9 mouse cellular contexts compared by ENCODE assay signal in the genomic region with DNA sequence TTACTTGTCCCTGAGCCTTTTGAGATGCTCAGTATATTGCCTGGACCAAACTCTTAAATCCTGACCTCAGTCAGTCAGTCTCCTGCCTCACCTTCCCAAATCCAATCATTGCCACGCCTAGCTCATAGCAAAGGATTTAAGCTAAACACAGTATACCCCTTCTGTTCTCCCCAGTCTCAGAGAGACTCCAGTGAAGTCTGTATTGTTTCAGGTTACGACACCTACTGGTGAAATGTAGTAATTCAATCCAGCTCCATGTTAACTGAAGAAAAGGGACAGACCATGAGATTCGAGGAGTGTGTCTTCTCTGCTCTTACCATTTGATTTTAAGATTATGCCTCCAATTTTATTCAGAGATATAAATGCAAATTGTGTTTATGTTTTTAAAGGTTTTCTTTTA.
A peak's percentile ranks its signal among the peaks of the same experiment; 100 is the strongest.
DNase-seq lines count a peak whose midpoint lies in the region; ATAC-seq and TF ChIP-seq lines count a peak whose summit lies in the region.
"Had no signal": no experiment of that assay in that cellular context is flagged by ENCODE, and none has a peak within 500 bp of the region (broad histone marks: within the 10 kb centered on the region; RNA-seq: fewer than 3 reads in every experiment).

No protein-coding gene starts in this region.

- H3K36me3 ChIP-seq in kidney, embryonic 15.5 days, result 0 out of 2 replicates have a peak, but pooled peaks cover 13% of the 10 kb centered on the region
- H3K36me3 ChIP-seq in forebrain, embryonic 15.5 days, result no peaks in the 10 kb centered on the region
- H3K36me3 ChIP-seq in limb, embryonic 14.5 days (ENCODE audit: control insufficient read depth, insufficient read depth, low read length), result 0 out of 2 replicates have a peak, but pooled peaks cover 8% of the 10 kb centered on the region

- no peaks in the 10 kb centered on the region for H3K27me3 ChIP-seq in kidney, embryonic 15.5 days
- no peaks in the 10 kb centered on the region for H3K27me3 ChIP-seq in forebrain, embryonic 15.5 days
- no peaks in the 10 kb centered on the region for H3K27me3 ChIP-seq in limb, embryonic 14.5 days (ENCODE audit: control insufficient read depth, insufficient read depth, low read length)
- H3K27me3 ChIP-seq: limb, embryonic 12.5 days had no signal

- H3K4me2 ChIP-seq in kidney, embryonic 15.5 days, result no peak overlapping the region
- no peak overlapping the region for H3K4me2 ChIP-seq in forebrain, embryonic 15.5 days (replicated peaks)
- no peak overlapping the region for H3K4me2 ChIP-seq in limb, embryonic 14.5 days (replicated peaks; ENCODE audit: low read depth, low read length, severe bottlenecking)
- H3K4me2 ChIP-seq: limb, embryonic 12.5 days had no signal

- 0 out of 2 replicates have a peak, but pooled peaks have one; percentile 52 for ATAC-seq in kidney, embryonic 15.5 days (replicated peaks; ENCODE audit: low FRiP score)
- peak; percentile 80 for ATAC-seq in forebrain, embryonic 15.5 days (replicated peaks)
- peak; percentile 62; the same call in 1 of the 2 replicates for ATAC-seq in limb, embryonic 14.5 days (ENCODE audit: low FRiP score, low read depth)

- H3K9ac ChIP-seq in kidney, embryonic 15.5 days, result no peak overlapping the region
- H3K9ac ChIP-seq in forebrain, embryonic 15.5 days (replicated peaks), result no peak overlapping the region
- H3K9ac ChIP-seq in limb, embryonic 14.5 days (ENCODE audit: low read depth, low read length, severe bottlenecking), result no peak overlapping the region
- H3K9ac ChIP-seq: limb, embryonic 12.5 days had no signal

- H3K4me3 ChIP-seq in kidney, embryonic 15.5 days (replicated peaks), result no peak overlapping the region
- H3K4me3 ChIP-seq in forebrain, embryonic 15.5 days, result no peak overlapping the region
- H3K4me3 ChIP-seq in limb, embryonic 14.5 days (replicated peaks; ENCODE audit: low read length), result no peak overlapping the region
- H3K4me3 ChIP-seq: limb, embryonic 12.5 days had no signal

- no peaks in the 10 kb centered on the region for H3K9me3 ChIP-seq in kidney, embryonic 15.5 days (replicated peaks)
- H3K9me3 ChIP-seq in forebrain, embryonic 15.5 days, result no peaks in the 10 kb centered on the region
- H3K9me3 ChIP-seq in limb, embryonic 14.5 days (ENCODE audit: control insufficient read depth, low read length), result no peaks in the 10 kb centered on the region
- H3K9me3 ChIP-seq: limb, embryonic 12.5 days had no signal

- TF ChIP-seq POLR2A in limb, embryonic 14.5 days (IDR thresholded peaks at IDR 0.05; ENCODE audit: borderline replicate concordance, extremely low read depth, insufficient read depth, insufficient read length), result no peak

- no peak overlapping the region for H3K27ac ChIP-seq in kidney, embryonic 15.5 days
- peak overlapping the region; percentile 64 for H3K27ac ChIP-seq in forebrain, embryonic 15.5 days (replicated peaks)
- H3K27ac ChIP-seq in limb, embryonic 14.5 days (replicated peaks; ENCODE audit: low read depth, low read length), result no peak overlapping the region
- H3K27ac ChIP-seq: limb, embryonic 12.5 days had no signal

- H3K4me1 ChIP-seq in kidney, embryonic 15.5 days, result peaks cover 26% of the 10 kb centered on the region
- H3K4me1 ChIP-seq in forebrain, embryonic 15.5 days, result peaks cover 49% of the 10 kb centered on the region
- peaks cover 36% of the 10 kb centered on the region for H3K4me1 ChIP-seq in limb, embryonic 14.5 days (ENCODE audit: control insufficient read depth, insufficient read depth, low read length)

- WGBS in kidney, embryonic 15.5 days, result 14% methylated on average over 3 of the region's 3 CpGs
- 4% methylated on average over 3 of the region's 3 CpGs for WGBS in forebrain, embryonic 15.5 days
- WGBS in limb, embryonic 14.5 days, result 10% methylated on average over 3 of the region's 3 CpGs

- no peak for DNase-seq in kidney, postnatal 10 days
- DNase-seq in CD8-positive naive resting alpha-beta T cell, adult 2 months (ENCODE audit: low read depth in 2 of 2, low spot score in 2 of 2), result peak; percentile 15 to 54
- DNase-seq in brain, embryonic 18.5 days (ENCODE audit: low read depth, low spot score), result peak; percentile 52
- peak; percentile 82 for DNase-seq in limb, embryonic 14.5 days (ENCODE audit: low spot score)
- peak; percentile 49 for DNase-seq in retina, postnatal 7 days (ENCODE audit: low read depth, low spot score)
- DNase-seq in spleen, adult 18-20 months, result no peak

Comparison
In these comparisons a context has a peak if more than half of its experiments do, and no peak if none do; other contexts are left out.
1. DNase-seq: peak in CD8-positive naive resting alpha-beta T cell, adult 2 months (2 of 2), brain, embryonic 18.5 days (single experiment), limb, embryonic 14.5 days (single experiment) and retina, postnatal 7 days (single experiment); none in kidney, postnatal 10 days (single experiment) and spleen, adult 18-20 months (0 of 2).
2. Peak in every context shown above with its lines, with median percentiles within 50 percentile points of each other: ATAC-seq.